Mouse (Mus musculus): ENCODE results near the gene Unk. TPM values are rescaled to one million over a fixed set of nuclear protein-coding genes. Genes with fewer than 3 reads are reported as not detected.
"Not testable (repeated sequence)": the region's sequence is repeated elsewhere in the genome, so short reads cannot be mapped to it uniquely, and the experiment has no call there.

The Unk gene
- polyA plus RNA-seq, 1 experiment from 2014 or later: 44.4 TPM

DNA sequence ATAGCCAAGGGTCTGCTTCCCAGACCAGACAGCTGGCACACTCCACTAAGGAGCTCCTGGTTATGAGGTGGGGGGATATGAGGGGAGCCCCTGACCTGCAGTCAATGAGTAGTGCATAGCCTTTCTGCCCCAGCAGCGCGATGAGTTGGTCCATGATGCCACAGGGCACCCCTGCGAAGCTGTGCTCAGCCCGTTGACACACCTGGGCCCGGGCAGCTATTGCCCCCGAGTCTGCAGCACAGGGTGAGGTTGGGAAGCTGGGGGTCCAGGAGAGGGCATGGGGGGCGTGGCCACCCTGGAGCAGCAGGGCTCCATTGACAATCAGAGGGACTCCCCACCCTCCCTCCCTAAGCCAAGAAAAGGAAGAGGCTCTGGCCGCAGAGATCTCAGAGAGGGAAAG lies 20.0 kb upstream of the Unk start:
- no peak overlapping the region for H3K9ac ChIP-seq
- WGBS: 93% methylated on average over 8 of the region's 8 CpGs
- peaks cover 14% of the 10 kb centered on the region for H3K4me1 ChIP-seq (ENCODE audit: insufficient read depth)
- TF ChIP-seq CTCF (IDR thresholded peaks at IDR 0.05; ENCODE audit: low read depth): no peak
- no peaks in the 10 kb centered on the region for H3K27me3 ChIP-seq (ENCODE audit: insufficient read depth, low read length)
- H3K4me3 ChIP-seq (ENCODE audit: low read depth, low read length): no peak overlapping the region
- no peak overlapping the region for H3K27ac ChIP-seq (ENCODE audit: low read depth)
- H3K9me3 ChIP-seq (ENCODE audit: low read depth, low read length): no peaks in the 10 kb centered on the region
- DNase-seq: no peak
- no peak overlapping the region for H3K4me2 ChIP-seq
- H3K36me3 ChIP-seq (ENCODE audit: insufficient read depth): peaks cover 47% of the 10 kb centered on the region
- no peak for ATAC-seq (ENCODE audit: insufficient read depth)

DNA sequence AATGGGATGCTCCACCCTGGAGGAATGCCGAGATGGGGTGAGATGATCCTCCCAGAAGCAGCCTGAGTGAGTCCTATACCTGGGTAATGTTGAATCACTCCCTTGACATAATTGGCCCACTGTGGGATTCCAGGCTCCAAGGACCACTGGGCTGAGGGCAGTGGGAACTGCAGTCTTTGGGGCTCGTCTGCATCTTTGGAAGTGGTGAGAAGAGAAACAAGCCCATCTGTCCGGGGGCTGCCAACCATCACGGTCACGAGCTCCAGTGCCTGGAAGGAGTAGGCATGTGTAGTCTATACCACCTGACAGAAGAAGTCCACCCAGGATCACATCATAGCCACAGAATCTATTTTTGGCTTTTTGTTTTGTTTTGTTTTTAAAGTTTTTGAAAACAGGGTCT lies 19.2 kb upstream of the Unk start:
- ATAC-seq (ENCODE audit: insufficient read depth): no peak
- H3K36me3 ChIP-seq (ENCODE audit: insufficient read depth): peaks cover 47% of the 10 kb centered on the region

DNA sequence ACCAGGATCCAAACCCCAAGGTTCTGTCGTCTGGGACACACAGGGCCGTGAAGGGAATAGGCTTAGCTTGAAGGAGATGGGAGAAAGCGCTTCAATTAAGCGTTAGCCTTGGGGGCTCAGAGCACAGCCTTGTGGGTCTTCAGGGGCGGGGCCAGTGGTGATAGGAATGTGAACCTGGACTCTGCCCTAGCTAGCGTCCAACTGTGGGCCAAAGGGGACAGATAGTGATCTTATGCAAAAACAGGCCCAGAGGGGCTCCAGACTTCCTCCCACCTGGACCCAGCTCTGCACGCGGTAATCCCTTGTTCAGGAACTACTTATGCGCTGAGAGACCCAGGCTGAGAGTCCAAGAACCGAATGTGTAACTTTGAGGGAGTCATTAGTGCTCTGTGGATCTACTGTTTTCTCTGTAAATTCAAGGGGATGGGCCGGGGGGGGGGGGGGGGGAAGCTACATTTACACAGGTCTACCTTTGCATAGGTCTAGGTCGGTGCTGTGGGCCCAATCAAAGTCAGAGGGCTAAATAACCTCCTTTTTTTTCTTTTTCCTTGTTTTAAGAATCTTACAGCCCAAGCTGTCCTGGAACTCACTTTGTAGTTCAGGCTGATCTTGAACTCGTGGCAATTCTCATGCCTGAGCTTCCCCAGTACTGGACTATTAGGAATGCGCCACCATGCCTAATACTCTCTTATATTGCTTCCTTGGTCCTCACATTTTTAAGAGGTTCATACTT lies 18.4 kb upstream of the Unk start:
- TF ChIP-seq CTCF (IDR thresholded peaks at IDR 0.05; ENCODE audit: low read depth): no peak
- ATAC-seq (ENCODE audit: insufficient read depth) (peak; percentile 14), DNase-seq (peak; percentile 49)
- Histone ChIP-seq H3K9ac (peak overlapping the region; percentile 90), H3K4me3 (ENCODE audit: low read depth, low read length) (peak overlapping the region; percentile 68), H3K4me1 (ENCODE audit: insufficient read depth) (peaks cover 10% of the 10 kb centered on the region), H3K36me3 (ENCODE audit: insufficient read depth) (peaks cover 43% of the 10 kb centered on the region), H3K27me3 (ENCODE audit: insufficient read depth, low read length) (no peaks in the 10 kb centered on the region), H3K9me3 (ENCODE audit: low read depth, low read length) (no peaks in the 10 kb centered on the region), H3K4me2 (peak overlapping the region; percentile 77), H3K27ac (ENCODE audit: low read depth) (peak overlapping the region; percentile 98)
- WGBS: 14% methylated on average over 14 of the region's 14 CpGs

More for the DNA sequence above, 19.2 kb upstream of the Unk start:
- Histone ChIP-seq H3K27me3 (ENCODE audit: insufficient read depth, low read length) (no peaks in the 10 kb centered on the region), H3K27ac (ENCODE audit: low read depth) (no peak overlapping the region), H3K4me2 (peak overlapping the region; percentile 77), H3K9ac (no peak overlapping the region), H3K9me3 (ENCODE audit: low read depth, low read length) (no peaks in the 10 kb centered on the region), H3K4me3 (ENCODE audit: low read depth, low read length) (no peak overlapping the region), H3K4me1 (ENCODE audit: insufficient read depth) (peaks cover 10% of the 10 kb centered on the region)
- no peak for TF ChIP-seq CTCF (IDR thresholded peaks at IDR 0.05; ENCODE audit: low read depth)
- 81% methylated on average over 5 of the region's 5 CpGs for WGBS
- no peak for DNase-seq

DNA sequence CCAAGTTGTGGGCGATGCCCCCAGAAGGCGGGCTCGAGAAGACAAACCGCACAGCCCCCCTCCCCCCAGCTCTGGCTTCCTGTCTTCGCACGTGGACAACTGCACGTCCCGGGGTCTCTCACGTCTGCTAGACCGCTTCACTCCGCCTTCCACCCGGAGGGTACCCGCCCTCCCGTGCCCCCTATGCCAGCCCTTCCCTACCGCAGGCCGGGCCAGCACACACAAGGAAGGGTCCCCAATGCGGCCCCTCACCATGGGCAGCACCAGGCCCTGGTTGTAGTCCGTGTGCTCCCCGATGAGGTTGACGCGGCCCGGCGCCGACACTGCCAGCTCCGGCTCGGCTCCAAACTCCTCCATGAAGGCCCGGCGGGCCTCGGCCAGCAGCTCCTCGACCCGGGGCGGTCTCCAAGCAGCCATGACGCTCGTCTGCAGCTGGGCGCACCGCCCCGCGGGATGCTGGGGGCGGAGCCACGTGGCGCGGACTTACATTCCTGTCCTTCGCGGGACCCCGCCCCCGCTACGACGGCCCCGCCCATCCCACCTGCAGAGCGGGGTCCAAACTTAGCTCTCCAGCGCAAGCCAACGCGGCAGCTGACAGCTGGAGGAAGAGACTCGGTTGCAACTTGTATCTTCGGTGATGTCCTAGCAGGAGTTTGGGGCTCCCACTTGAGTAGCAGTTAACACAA lies 17.7 kb upstream of the Unk start, which contains the start of gene Galk1:
Gene Galk1, minus strand, starts transcription at position 458 of the 686 bp plus-strand sequence.
- WGBS: under 1% methylated on average over 55 of the region's 55 CpGs

DNA sequence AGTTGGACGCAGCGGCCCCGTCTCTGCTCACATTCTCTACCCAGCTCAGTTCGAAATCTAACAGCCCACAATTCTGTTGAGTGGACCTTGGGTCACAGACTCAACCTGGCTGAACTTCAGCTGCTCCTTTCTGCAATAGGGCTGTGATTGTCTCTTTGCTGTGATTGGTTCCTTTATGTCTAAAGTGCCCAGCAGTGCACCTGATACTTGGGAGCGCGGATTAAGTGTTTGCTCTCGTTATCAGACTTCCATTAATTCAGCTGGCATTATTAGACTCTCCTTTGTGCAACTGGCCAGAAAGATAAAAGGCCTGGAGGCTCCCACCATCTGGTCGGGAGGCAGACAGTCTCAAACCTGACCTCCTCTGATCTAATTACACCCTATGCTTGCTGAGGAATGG lies 15.3 kb upstream of the Unk start:
- no peak for TF ChIP-seq CTCF (IDR thresholded peaks at IDR 0.05; ENCODE audit: low read depth)
- DNase-seq (peak; percentile 53), ATAC-seq (ENCODE audit: insufficient read depth) (no peak)
- peaks cover 12% of the 10 kb centered on the region for H3K36me3 ChIP-seq (ENCODE audit: insufficient read depth)
- peak overlapping the region; percentile 69 for H3K27ac ChIP-seq (ENCODE audit: low read depth)
- no peaks in the 10 kb centered on the region for H3K9me3 ChIP-seq (ENCODE audit: low read depth, low read length)
- peaks cover 10% of the 10 kb centered on the region for H3K4me1 ChIP-seq (ENCODE audit: insufficient read depth)
- no peaks in the 10 kb centered on the region for H3K27me3 ChIP-seq (ENCODE audit: insufficient read depth, low read length)
- H3K4me2 ChIP-seq: peak overlapping the region; percentile 29; the same call in 1 of the 2 replicates
- no peak overlapping the region for H3K4me3 ChIP-seq (ENCODE audit: low read depth, low read length)
- 52% methylated on average over 8 of the region's 8 CpGs for WGBS
- H3K9ac ChIP-seq: no peak overlapping the region

More for the DNA sequence above, 17.7 kb upstream of the Unk start, which contains the start of gene Galk1:
- peaks cover 10% of the 10 kb centered on the region for H3K4me1 ChIP-seq (ENCODE audit: insufficient read depth)
- ATAC-seq (ENCODE audit: insufficient read depth) (peak; percentile 92), DNase-seq (peak; percentile 98)
- peak within 1 kb of the TSS; percentile 77 for H3K4me2 ChIP-seq
- H3K36me3 ChIP-seq (ENCODE audit: insufficient read depth): peaks cover 36% of the 10 kb centered on the region
- H3K9me3 ChIP-seq (ENCODE audit: low read depth, low read length): no peaks in the 10 kb centered on the region
- no peak for TF ChIP-seq CTCF (IDR thresholded peaks at IDR 0.05; ENCODE audit: low read depth)
- no peaks in the 10 kb centered on the region for H3K27me3 ChIP-seq (ENCODE audit: insufficient read depth, low read length)
- peak within 1 kb of the TSS; percentile 68 for H3K4me3 ChIP-seq (ENCODE audit: low read depth, low read length)
- peak within 1 kb of the TSS; percentile 98 for H3K27ac ChIP-seq (ENCODE audit: low read depth)
- H3K9ac ChIP-seq: peak within 1 kb of the TSS; percentile 90

DNA sequence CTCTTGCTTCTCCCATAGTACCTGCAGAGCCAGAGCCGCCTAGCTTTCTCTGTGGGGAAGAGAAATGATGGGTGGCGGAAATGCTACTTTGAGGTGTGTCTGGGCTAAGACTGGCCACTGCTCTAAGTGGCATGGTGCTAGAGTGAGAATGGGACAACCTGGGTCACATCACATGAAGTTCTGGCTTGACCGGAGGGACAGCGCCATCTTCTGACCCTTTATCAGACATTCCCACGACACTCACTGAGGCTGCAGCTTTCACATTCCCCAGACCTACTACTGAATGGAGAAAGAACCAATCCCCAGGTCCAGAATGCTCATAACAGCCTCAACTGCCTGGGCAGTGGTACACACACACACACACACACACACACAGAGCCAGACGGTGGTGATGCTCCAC lies 12.0 kb upstream of the Unk start:
- H3K4me2 ChIP-seq: no peak overlapping the region
- H3K27ac ChIP-seq (ENCODE audit: low read depth): no peak overlapping the region
- WGBS: 28% methylated on average over 6 of the region's 6 CpGs
- no peak overlapping the region for H3K9ac ChIP-seq
- H3K4me3 ChIP-seq (ENCODE audit: low read depth, low read length): no peak overlapping the region
- DNase-seq: peak; percentile 69
- peak; percentile 64 for TF ChIP-seq CTCF (IDR thresholded peaks at IDR 0.05; ENCODE audit: low read depth)
- no peak for ATAC-seq (ENCODE audit: insufficient read depth)
- H3K4me1 ChIP-seq (ENCODE audit: insufficient read depth): peaks cover 4% of the 10 kb centered on the region; the same call in 1 of the 2 replicates
- no peaks in the 10 kb centered on the region for H3K27me3 ChIP-seq (ENCODE audit: insufficient read depth, low read length)
- peaks cover 18% of the 10 kb centered on the region for H3K36me3 ChIP-seq (ENCODE audit: insufficient read depth)
- no peaks in the 10 kb centered on the region for H3K9me3 ChIP-seq (ENCODE audit: low read depth, low read length)

DNA sequence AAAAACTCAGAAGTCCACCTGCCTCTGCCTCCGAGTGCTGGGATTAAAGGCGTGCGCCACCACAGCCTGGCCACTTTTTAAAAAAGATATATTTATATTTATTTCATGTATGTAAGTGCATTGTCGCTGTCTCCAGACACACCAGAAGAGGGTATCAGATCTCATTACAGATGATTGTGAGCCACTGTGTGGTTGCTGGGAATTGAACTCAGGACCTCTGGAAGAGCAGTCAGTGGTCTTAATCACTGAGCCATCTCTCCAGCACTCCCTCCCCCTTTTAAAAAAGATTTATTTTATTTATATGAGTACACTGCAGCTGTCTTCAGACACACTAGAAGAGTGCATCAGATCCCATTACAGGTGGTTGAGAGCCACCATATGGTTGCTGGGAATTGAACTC lies 11.3 kb upstream of the Unk start:
- not testable (repeated sequence) for H3K27ac ChIP-seq (ENCODE audit: low read depth); H3K9me3 ChIP-seq (ENCODE audit: low read depth, low read length); DNase-seq; H3K4me3 ChIP-seq (ENCODE audit: low read depth, low read length); ATAC-seq (ENCODE audit: insufficient read depth); H3K27me3 ChIP-seq (ENCODE audit: insufficient read depth, low read length); H3K9ac ChIP-seq; H3K4me2 ChIP-seq; H3K4me1 ChIP-seq (ENCODE audit: insufficient read depth)
- H3K36me3 ChIP-seq (ENCODE audit: insufficient read depth): peaks cover 22% of the 10 kb centered on the region
- 89% methylated on average over 4 of the region's 4 CpGs for WGBS
